Mouse (Mus musculus) Patski (cell line): Measurements from ENCODE around the gene Mien1. TPM values are rescaled to one million over a fixed set of nuclear protein-coding genes. Genes with fewer than 3 reads are reported as not detected.

Source experiments
- ATAC-seq: fragments of 100-300 bp; one replicate; pipeline ENCODE4 v1.8.0; 2021
- CTCF ChIA-PET: fragments of 350-600 bp; sonication (Branson Sonifier 250); formaldehyde crosslinking; loops from one replicate; lab custom pipeline; 2022; ENCODE audit warnings: inconsistent platforms; lab: Charles Lee
- POLR2A ChIA-PET: fragments of 350-600 bp; sonication (Branson Sonifier 250); formaldehyde crosslinking; loops from one replicate; lab custom pipeline; 2022; ENCODE audit warnings: antibody characterized with exemption, inconsistent platforms; lab: Charles Lee
- DNase-seq: peaks from one replicate; pipeline ENCODE4 v3.0.0-alpha.2; 2011; ENCODE audit warnings: low read depth, low spot score
- H3K27me3 ChIP-seq: fragments of 371-371 bp; one replicate; pipeline ENCODE4 v1.5.1; 2021
- CTCF ChIP-seq: fragments of 100-300 bp; IDR thresholded peaks from one replicate; pipeline ENCODE4 v1.5.1; 2021
- in situ Hi-C: fragments of 300-500 bp; cut with MboI; formaldehyde crosslinking; loops from 3 replicates; pipeline ENCODE4 v1.11.1; 2018; ENCODE audit warnings: low pct_unique_long_range_greater_than_20kb, mixed read lengths
- polyA plus RNA-seq: library from polyadenylated mRNA; unstranded; gene quantifications from one replicate; pipeline ENCODE4 v1.2.3, GENCODE M21; 2021

Gene Mien1
- polyA plus RNA-seq, 1 experiment from 2014 or later = 100 TPM

- TF ChIP-seq CTCF = no peak
- H3K27me3 ChIP-seq = peaks cover 67% of the 10 kb centered on the region
- CTCF ChIA-PET = no interaction called here
- in situ Hi-C loops = no loop called here
- POLR2A ChIA-PET = interaction anchor here (0.7 kb wide), 1 partner anchor 228 kb away, joined by 3 read pairs; no protein-coding TSS in a partner anchor
- no peak for ATAC-seq
- DNase-seq = no peak
Observed at GRCm38 (mm10) chr11:98475630-98476433, 37.0 kb upstream of the Mien1 start.

- no peak for ATAC-seq
- H3K27me3 ChIP-seq = peaks cover 67% of the 10 kb centered on the region
- TF ChIP-seq CTCF = no peak
- ChIA-PET POLR2A (no interaction called here), CTCF (no interaction called here)
- no peak for DNase-seq
- in situ Hi-C loops = no loop called here
Observed at GRCm38 (mm10) chr11:98474967-98475366, 36.2 kb upstream of the Mien1 start.

GRCm38 (mm10) chr11:98473916-98474479 lies 35.2 kb upstream of the Mien1 start:
- ChIA-PET POLR2A (no interaction called here), CTCF (interaction anchor here (0.9 kb wide), 1 partner anchor 10 kb away, joined by 3 read pairs; no protein-coding TSS in a partner anchor)
- no peak for TF ChIP-seq CTCF
- no peak for ATAC-seq
- in situ Hi-C loops = no loop called here
- DNase-seq = no peak
- H3K27me3 ChIP-seq = peaks cover 70% of the 10 kb centered on the region

GRCm38 (mm10) chr11:98472696-98473095 lies 33.9 kb upstream of the Mien1 start:
- POLR2A ChIA-PET = interaction anchor here (0.6 kb wide), 1 partner anchor 1422 kb away, joined by 4 read pairs; the partner anchor contains the start of gene Osbpl7
- H3K27me3 ChIP-seq = peaks cover 68% of the 10 kb centered on the region
- no peak for DNase-seq
- no peak for ATAC-seq
- no peak for TF ChIP-seq CTCF
- in situ Hi-C loops = no loop called here
- CTCF ChIA-PET = no interaction called here

GRCm38 (mm10) chr11:98470795-98471194 lies 32.0 kb upstream of the Mien1 start:
- no peak for TF ChIP-seq CTCF
- ATAC-seq = no peak
- ChIA-PET POLR2A (no interaction called here), CTCF (no interaction called here)
- H3K27me3 ChIP-seq = peaks cover 62% of the 10 kb centered on the region
- no peak for DNase-seq
- in situ Hi-C loops = no loop called here

GRCm38 (mm10) chr11:98469761-98470714 lies 31.2 kb upstream of the Mien1 start:
- TF ChIP-seq CTCF = no peak
- H3K27me3 ChIP-seq = peaks cover 61% of the 10 kb centered on the region
- in situ Hi-C loops = no loop called here
- POLR2A ChIA-PET = no interaction called here
- CTCF ChIA-PET = no interaction called here
- DNase-seq (no peak), ATAC-seq (no peak)

GRCm38 (mm10) chr11:98464516-98464915 lies 25.7 kb upstream of the Mien1 start:
- peaks cover 34% of the 10 kb centered on the region for H3K27me3 ChIP-seq
- DNase-seq (no peak), ATAC-seq (no peak)
- POLR2A ChIA-PET = no interaction called here
- CTCF ChIA-PET = no interaction called here
- no peak for TF ChIP-seq CTCF
- in situ Hi-C loops = loop anchor here (5.0 kb wide), 1 partner anchor 197 kb away; no protein-coding TSS in a partner anchor

GRCm38 (mm10) chr11:98463911-98464310 lies 25.1 kb upstream of the Mien1 start:
- no peak for TF ChIP-seq CTCF
- ChIA-PET CTCF (interaction anchor here (0.8 kb wide), 1 partner anchor 10 kb away, joined by 3 read pairs; no protein-coding TSS in a partner anchor), POLR2A (no interaction called here)
- H3K27me3 ChIP-seq = peaks cover 28% of the 10 kb centered on the region
- in situ Hi-C loops = loop anchor here (5.0 kb wide), 1 partner anchor 197 kb away; no protein-coding TSS in a partner anchor
- ATAC-seq = no peak
- no peak for DNase-seq

- ChIA-PET CTCF (no interaction called here), POLR2A (no interaction called here)
- TF ChIP-seq CTCF = no peak
- no peak for DNase-seq
- H3K27me3 ChIP-seq = peaks cover 19% of the 10 kb centered on the region
- ATAC-seq = no peak
- in situ Hi-C loops = loop anchor here (5.0 kb wide), 1 partner anchor 195 kb away; no protein-coding TSS in a partner anchor
Observed at GRCm38 (mm10) chr11:98462255-98462654, 23.5 kb upstream of the Mien1 start.

GRCm38 (mm10) chr11:98461109-98461720 lies 22.4 kb upstream of the Mien1 start:
- peaks cover 10% of the 10 kb centered on the region for H3K27me3 ChIP-seq
- in situ Hi-C loops = loop anchor here (5.0 kb wide), 1 partner anchor 194 kb away; no protein-coding TSS in a partner anchor
- no peak for ATAC-seq
- no peak for TF ChIP-seq CTCF
- DNase-seq = no peak
- CTCF ChIA-PET = no interaction called here
- POLR2A ChIA-PET = no interaction called here
